Mouse (Mus musculus): ENCODE measurements around the gene Arhgap8. TPM values are rescaled to one million over a fixed set of nuclear protein-coding genes. Genes with fewer than 3 reads are reported as not detected.

Gene Arhgap8
- polyA plus RNA-seq (2017; shearing (Covaris generic)): not detected

GRCm38 (mm10) chr15:84719791-84720190 lies at the start of gene Arhgap8:
Gene Arhgap8 (plus strand): TSS chr15:84720052.

Other genes starting within 250 kb of the Arhgap8 start
- 5.9 TPM for gene Rtl6, start 162.2 kb upstream of the Arhgap8 start, polyA plus RNA-seq (2017; shearing (Covaris generic))
- 0.57 TPM for gene Prr5, start 50.4 kb upstream of the Arhgap8 start, polyA plus RNA-seq (2017; shearing (Covaris generic))
- gene Phf21b, start 136.0 kb downstream of the Arhgap8 start, polyA plus RNA-seq (2017; shearing (Covaris generic)): 1.4 TPM
- gene Gm29666, start 200.0 kb downstream of the Arhgap8 start, polyA plus RNA-seq (2017; shearing (Covaris generic)): 0.26 TPM
- gene Nup50, start 203.4 kb downstream of the Arhgap8 start, polyA plus RNA-seq (2017; shearing (Covaris generic)): 50.5 TPM

Measured in CD4-positive, CD25-positive, alpha-beta regulatory T cell (primary cell).